In genomic region chr10:81408871-81409291, GRCm38 (mm10) we compare ENCODE assay signal across 8 mouse cellular contexts. TPM values are rescaled to one million over a fixed set of nuclear protein-coding genes. Genes with fewer than 3 reads are reported as not detected.
DNase-seq lines count a peak whose midpoint lies in the region; ATAC-seq and TF ChIP-seq lines count a peak whose summit lies in the region.

No protein-coding gene starts in this region.

- H3K4me1 ChIP-seq in hindbrain, embryonic 10.5 days (replicated peaks) = peaks cover 97% of the 10 kb centered on the region
- peaks cover 40% of the 10 kb centered on the region for H3K4me1 ChIP-seq in hindbrain, embryonic 14.5 days (replicated peaks; ENCODE audit: control insufficient read depth, insufficient read depth, low read length)
- H3K4me1 ChIP-seq in bone marrow, adult 2 months (ENCODE audit: control insufficient read depth, insufficient read depth, low read length) = peaks cover 24% of the 10 kb centered on the region
- H3K4me1 ChIP-seq in embryonic fibroblast, embryonic 13.5 days (ENCODE audit: control insufficient read depth, insufficient read depth, low read length) = peaks cover 37% of the 10 kb centered on the region
- H3K4me1 ChIP-seq in heart, embryonic 16.5 days (ENCODE audit: control insufficient read depth, insufficient read depth, low read length) = peaks cover 77% of the 10 kb centered on the region

- no peak for TF ChIP-seq POLR2A in bone marrow, adult 2 months (IDR thresholded peaks at IDR 0.05; ENCODE audit: borderline replicate concordance, control insufficient read depth, low read depth, low read length)
- no peak for TF ChIP-seq POLR2A in embryonic fibroblast, embryonic 13.5 days (IDR thresholded peaks at IDR 0.05; ENCODE audit: low read depth, low read length)

- peak; percentile 78 for DNase-seq in hindbrain, embryonic 10.5 days (ENCODE audit: low spot score)
- no peak for DNase-seq in hindbrain, embryonic 14.5 days (ENCODE audit: low spot score)
- DNase-seq in kidney, postnatal 36 days = peak; percentile 96 to 98
- peak; percentile 73 to 79 for DNase-seq in spleen, postnatal 36 days (ENCODE audit: low spot score in 2 of 2)

- H3K27ac ChIP-seq in hindbrain, embryonic 10.5 days = peak overlapping the region; percentile 81
- no peak overlapping the region for H3K27ac ChIP-seq in hindbrain, embryonic 14.5 days
- H3K27ac ChIP-seq in bone marrow, adult 2 months (ENCODE audit: control insufficient read depth, insufficient read depth, low read depth, low read length, poor library complexity) = peak overlapping the region; percentile 75
- peak overlapping the region; percentile 22; the same call in 1 of the 2 replicates for H3K27ac ChIP-seq in embryonic fibroblast, embryonic 13.5 days (ENCODE audit: insufficient read depth, low read length)
- H3K27ac ChIP-seq in heart, embryonic 16.5 days (ENCODE audit: low read length) = peak overlapping the region; percentile 100

- peaks cover 68% of the 10 kb centered on the region for H3K27me3 ChIP-seq in hindbrain, embryonic 10.5 days (ENCODE audit: insufficient read depth, poor library complexity, severe bottlenecking)
- H3K27me3 ChIP-seq in hindbrain, embryonic 14.5 days (ENCODE audit: control insufficient read depth, insufficient read depth, low read length) = peaks cover 15% of the 10 kb centered on the region; the same call in 1 of the 2 replicates
- no peaks in the 10 kb centered on the region for H3K27me3 ChIP-seq in heart, embryonic 16.5 days (ENCODE audit: control insufficient read depth, insufficient read depth, low read length)

- H3K36me3 ChIP-seq in hindbrain, embryonic 10.5 days = peaks cover 6% of the 10 kb centered on the region; the same call in 1 of the 2 replicates
- peaks cover 46% of the 10 kb centered on the region for H3K36me3 ChIP-seq in hindbrain, embryonic 14.5 days (replicated peaks; ENCODE audit: control insufficient read depth, insufficient read depth)
- H3K36me3 ChIP-seq in heart, embryonic 16.5 days (ENCODE audit: control insufficient read depth, insufficient read depth) = peaks cover 22% of the 10 kb centered on the region

- peak; percentile 97 for TF ChIP-seq CTCF in bone marrow, adult 2 months (IDR thresholded peaks at IDR 0.05; ENCODE audit: control insufficient read depth, insufficient read depth, low read length)
- peak; percentile 91 for TF ChIP-seq CTCF in embryonic fibroblast, embryonic 13.5 days (IDR thresholded peaks at IDR 0.05; ENCODE audit: borderline replicate concordance, insufficient read depth, low read length)

- WGBS in hindbrain, embryonic 10.5 days = 14% methylated on average over 9 of the region's 9 CpGs
- WGBS in hindbrain, embryonic 14.5 days = 20% methylated on average over 9 of the region's 9 CpGs
- WGBS in bone marrow, adult 2 months = 5% methylated on average over 9 of the region's 9 CpGs
- 25% methylated on average over 9 of the region's 9 CpGs for WGBS in heart, embryonic 16.5 days

- H3K4me2 ChIP-seq in hindbrain, embryonic 14.5 days (replicated peaks) = no peak overlapping the region
- no peak overlapping the region for H3K4me2 ChIP-seq in heart, embryonic 16.5 days (ENCODE audit: low read depth, low read length)

- no peak for ATAC-seq in hindbrain, embryonic 14.5 days (ENCODE audit: low FRiP score)
- peak; percentile 30 for ATAC-seq in heart, embryonic 16.5 days (replicated peaks; ENCODE audit: extremely low read depth, insufficient read depth, low FRiP score)
- peak; percentile 60 for ATAC-seq in megakaryocyte, adult 5-6 weeks (ENCODE audit: poor library complexity, severe bottlenecking)

- H3K4me3 ChIP-seq in hindbrain, embryonic 10.5 days = peak overlapping the region; percentile 30
- H3K4me3 ChIP-seq in hindbrain, embryonic 14.5 days (replicated peaks; ENCODE audit: low read length) = no peak overlapping the region
- no peak overlapping the region for H3K4me3 ChIP-seq in bone marrow, adult 2 months (replicated peaks; ENCODE audit: control insufficient read depth, low read depth, low read length)
- no peak overlapping the region for H3K4me3 ChIP-seq in embryonic fibroblast, embryonic 13.5 days (ENCODE audit: insufficient read depth, low read length)
- H3K4me3 ChIP-seq in heart, embryonic 16.5 days (ENCODE audit: low read length) = no peak overlapping the region

- H3K9me3 ChIP-seq in hindbrain, embryonic 10.5 days = no peaks in the 10 kb centered on the region
- no peaks in the 10 kb centered on the region for H3K9me3 ChIP-seq in hindbrain, embryonic 14.5 days (ENCODE audit: control insufficient read depth, low read length)
- no peaks in the 10 kb centered on the region for H3K9me3 ChIP-seq in heart, embryonic 16.5 days (replicated peaks; ENCODE audit: control insufficient read depth, low read length)

- H3K9ac ChIP-seq in hindbrain, embryonic 14.5 days = no peak overlapping the region
- H3K9ac ChIP-seq in heart, embryonic 16.5 days (ENCODE audit: low read length) = no peak overlapping the region

RNA-seq across cellular contexts. Expression of gene Smim24, which starts 16.0 kb away (rescaled TPM):
- 2.7 and 3.0 TPM in 2 replicates for polyA plus RNA-seq in hindbrain, embryonic 10.5 days (2016; fragmentation: Nextera tagmentation; extraction: Ambion mirVana)
- 0.84 and 1.3 TPM in 2 replicates for polyA plus RNA-seq in hindbrain, embryonic 14.5 days (2014; fragmentation: Nextera tagmentation; extraction: Ambion mirVana)
- polyA plus RNA-seq in bone marrow, adult 2 months (2011; ENCODE audit: insufficient read depth, insufficient read length, low replicate concordance, missing spikeins) = 7.9 and 18.0 TPM in 2 replicates
- 0.58 and 2.2 TPM in 2 replicates for polyA plus RNA-seq in embryonic fibroblast, embryonic 13.5 days (2011; ENCODE audit: insufficient read length, low read depth, missing spikeins)
- 5.0 and 9.2 TPM in 2 replicates for polyA plus RNA-seq in heart, embryonic 16.5 days (2015; fragmentation: Nextera tagmentation; extraction: Ambion mirVana)
- 30.6 and 34.0 TPM in 2 replicates for total RNA-seq in megakaryocyte, adult 5-6 weeks (2015)
- 6.5 and 11.5 TPM in 2 replicates for total RNA-seq in megakaryocyte, adult 5-6 weeks (2017)

RNA-seq across cellular contexts. Expression of gene Gm48552, which starts 20.1 kb away (rescaled TPM):
- polyA plus RNA-seq in hindbrain, embryonic 10.5 days (2016; fragmentation: Nextera tagmentation; extraction: Ambion mirVana) = 1.0 and 2.5 TPM in 2 replicates
- polyA plus RNA-seq in hindbrain, embryonic 14.5 days (2014; fragmentation: Nextera tagmentation; extraction: Ambion mirVana) = 1.9 and 2.2 TPM in 2 replicates
- not detected in 2 replicates for polyA plus RNA-seq in bone marrow, adult 2 months (2011; ENCODE audit: insufficient read depth, insufficient read length, low replicate concordance, missing spikeins)
- 1.1 TPM in 1 of 2 replicates, not detected in the other for polyA plus RNA-seq in embryonic fibroblast, embryonic 13.5 days (2011; ENCODE audit: insufficient read length, low read depth, missing spikeins)
- 0.55 and 0.83 TPM in 2 replicates for polyA plus RNA-seq in heart, embryonic 16.5 days (2015; fragmentation: Nextera tagmentation; extraction: Ambion mirVana)
- total RNA-seq in megakaryocyte, adult 5-6 weeks (2015) = not detected in 2 replicates
- total RNA-seq in megakaryocyte, adult 5-6 weeks (2017) = 0.26 and 1.4 TPM in 2 replicates

RNA-seq across cellular contexts. Expression of gene Gm48551, which starts 24.6 kb away (rescaled TPM):
- 4.0 and 4.8 TPM in 2 replicates for polyA plus RNA-seq in hindbrain, embryonic 10.5 days (2016; fragmentation: Nextera tagmentation; extraction: Ambion mirVana)
- 5.5 and 5.7 TPM in 2 replicates for polyA plus RNA-seq in hindbrain, embryonic 14.5 days (2014; fragmentation: Nextera tagmentation; extraction: Ambion mirVana)
- 3.4 and 4.3 TPM in 2 replicates for polyA plus RNA-seq in bone marrow, adult 2 months (2011; ENCODE audit: insufficient read depth, insufficient read length, low replicate concordance, missing spikeins)
- 1.4 TPM in 1 of 2 replicates, not detected in the other for polyA plus RNA-seq in embryonic fibroblast, embryonic 13.5 days (2011; ENCODE audit: insufficient read length, low read depth, missing spikeins)
- 2.1 and 2.6 TPM in 2 replicates for polyA plus RNA-seq in heart, embryonic 16.5 days (2015; fragmentation: Nextera tagmentation; extraction: Ambion mirVana)
- 0.83 and 2.9 TPM in 2 replicates for total RNA-seq in megakaryocyte, adult 5-6 weeks (2015)
- 0.33 TPM in 1 of 2 replicates, not detected in the other for total RNA-seq in megakaryocyte, adult 5-6 weeks (2017)

RNA-seq across cellular contexts. Expression of gene Dohh, which starts 24.7 kb away (rescaled TPM):
- polyA plus RNA-seq in hindbrain, embryonic 10.5 days (2016; fragmentation: Nextera tagmentation; extraction: Ambion mirVana) = 95.8 and 98.2 TPM in 2 replicates
- 68.9 TPM in 2 replicates for polyA plus RNA-seq in hindbrain, embryonic 14.5 days (2014; fragmentation: Nextera tagmentation; extraction: Ambion mirVana)
- 14.6 and 23.0 TPM in 2 replicates for polyA plus RNA-seq in bone marrow, adult 2 months (2011; ENCODE audit: insufficient read depth, insufficient read length, low replicate concordance, missing spikeins)
- polyA plus RNA-seq in embryonic fibroblast, embryonic 13.5 days (2011; ENCODE audit: insufficient read length, low read depth, missing spikeins) = 37.7 and 50.1 TPM in 2 replicates
- 83.4 and 86.2 TPM in 2 replicates for polyA plus RNA-seq in heart, embryonic 16.5 days (2015; fragmentation: Nextera tagmentation; extraction: Ambion mirVana)
- total RNA-seq in megakaryocyte, adult 5-6 weeks (2015) = 5.4 and 5.7 TPM in 2 replicates
- total RNA-seq in megakaryocyte, adult 5-6 weeks (2017) = 21.9 and 42.4 TPM in 2 replicates

RNA-seq across cellular contexts. Expression of gene Fzr1, which starts 30.6 kb away (rescaled TPM):
- 138 and 143 TPM in 2 replicates for polyA plus RNA-seq in hindbrain, embryonic 10.5 days (2016; fragmentation: Nextera tagmentation; extraction: Ambion mirVana)
- polyA plus RNA-seq in hindbrain, embryonic 14.5 days (2014; fragmentation: Nextera tagmentation; extraction: Ambion mirVana) = 119 and 125 TPM in 2 replicates
- 126 and 131 TPM in 2 replicates for polyA plus RNA-seq in bone marrow, adult 2 months (2011; ENCODE audit: insufficient read depth, insufficient read length, low replicate concordance, missing spikeins)
- 26.4 and 26.7 TPM in 2 replicates for polyA plus RNA-seq in embryonic fibroblast, embryonic 13.5 days (2011; ENCODE audit: insufficient read length, low read depth, missing spikeins)
- 74.6 and 82.8 TPM in 2 replicates for polyA plus RNA-seq in heart, embryonic 16.5 days (2015; fragmentation: Nextera tagmentation; extraction: Ambion mirVana)
- total RNA-seq in megakaryocyte, adult 5-6 weeks (2015) = 22.7 and 23.8 TPM in 2 replicates
- 20.9 and 24.0 TPM in 2 replicates for total RNA-seq in megakaryocyte, adult 5-6 weeks (2017)
